Comparison of ENCODE assay signal across 23 mouse cellular contexts in the genomic region with DNA sequence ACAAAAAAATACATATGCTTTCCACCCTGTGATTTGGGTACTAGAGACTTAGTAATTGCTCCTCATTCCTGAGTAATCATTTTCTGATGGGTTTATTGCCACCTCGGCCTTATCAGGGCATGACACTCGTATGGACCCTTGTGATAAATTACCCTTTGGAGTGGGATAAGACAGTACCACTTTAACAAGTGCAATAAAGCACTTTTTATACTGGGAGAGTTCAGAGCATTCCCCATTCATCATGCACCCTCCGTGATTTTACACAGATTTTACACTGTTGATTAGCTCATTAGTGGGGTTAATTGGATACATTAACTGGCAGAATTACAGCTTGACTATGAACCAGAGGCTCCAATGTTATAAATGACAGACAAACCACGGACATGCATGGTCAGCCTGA.
DNase-seq lines count a peak whose midpoint lies in the region; ATAC-seq and TF ChIP-seq lines count a peak whose summit lies in the region.
"Had no signal": no experiment of that assay in that cellular context is flagged by ENCODE, and none has a peak within 500 bp of the region (broad histone marks: within the 10 kb centered on the region; RNA-seq: fewer than 3 reads in every experiment).

No protein-coding gene starts in this region.

- no peak overlapping the region for H3K4me2 ChIP-seq in forebrain, embryonic 11.5 days (ENCODE audit: low read depth, low read length, severe bottlenecking)
- no peak overlapping the region for H3K4me2 ChIP-seq in forebrain, postnatal 0 days (ENCODE audit: low read depth)
- H3K4me2 ChIP-seq in neural tube, embryonic 14.5 days (ENCODE audit: low read depth, low read length) = no peak overlapping the region
- H3K4me2 ChIP-seq: embryonic facial prominence, embryonic 13.5 days; heart, embryonic 11.5 days; heart, embryonic 15.5 days; intestine, embryonic 15.5 days had no signal

- H3K36me3 ChIP-seq in forebrain, embryonic 11.5 days (ENCODE audit: control insufficient read depth, insufficient read depth, low read length) = no peaks in the 10 kb centered on the region
- no peaks in the 10 kb centered on the region for H3K36me3 ChIP-seq in forebrain, postnatal 0 days (ENCODE audit: insufficient read depth)
- H3K36me3 ChIP-seq in neural tube, embryonic 14.5 days (ENCODE audit: control insufficient read depth, insufficient read depth, low read length) = no peaks in the 10 kb centered on the region
- H3K36me3 ChIP-seq: embryonic facial prominence, embryonic 13.5 days; G1E; heart, embryonic 15.5 days; hindbrain, embryonic 10.5 days; intestine, embryonic 15.5 days had no signal

- intact Hi-C loops in heart, postnatal 36 days (cut with DNase I) = no loop called here

- H3K9me3 ChIP-seq in forebrain, embryonic 11.5 days (ENCODE audit: control insufficient read depth, low read length) = no peaks in the 10 kb centered on the region
- no peaks in the 10 kb centered on the region for H3K9me3 ChIP-seq in forebrain, postnatal 0 days (ENCODE audit: low read length)
- no peaks in the 10 kb centered on the region for H3K9me3 ChIP-seq in neural tube, embryonic 14.5 days (ENCODE audit: control insufficient read depth, low read length)
- H3K9me3 ChIP-seq: embryonic facial prominence, embryonic 13.5 days; G1E; heart, embryonic 15.5 days; hindbrain, embryonic 10.5 days; intestine, embryonic 15.5 days had no signal

- WGBS in forebrain, embryonic 11.5 days = 50% methylated on average over 4 of the region's 4 CpGs
- WGBS in forebrain, postnatal 0 days = 26% methylated on average over 4 of the region's 4 CpGs
- WGBS in neural tube, embryonic 14.5 days = 35% methylated on average over 4 of the region's 4 CpGs

- H3K4me3 ChIP-seq in forebrain, embryonic 11.5 days (ENCODE audit: low read depth, low read length) = no peak overlapping the region
- no peak overlapping the region for H3K4me3 ChIP-seq in forebrain, postnatal 0 days (ENCODE audit: low read depth, low read length)
- no peak overlapping the region for H3K4me3 ChIP-seq in neural tube, embryonic 14.5 days (ENCODE audit: low read depth, low read length)
- H3K4me3 ChIP-seq: embryonic facial prominence, embryonic 13.5 days; heart, adult 2 months; heart, embryonic 15.5 days; hindbrain, embryonic 10.5 days; intestine, embryonic 15.5 days had no signal

- no peak overlapping the region for H3K27ac ChIP-seq in forebrain, embryonic 11.5 days (ENCODE audit: low read depth, low read length)
- no peak overlapping the region for H3K27ac ChIP-seq in forebrain, postnatal 0 days (ENCODE audit: low read depth, low read length)
- no peak overlapping the region for H3K27ac ChIP-seq in neural tube, embryonic 14.5 days (ENCODE audit: low read depth, low read length)
- H3K27ac ChIP-seq: embryonic facial prominence, embryonic 13.5 days; heart, adult 2 months; heart, embryonic 15.5 days; hindbrain, embryonic 10.5 days; intestine, embryonic 15.5 days had no signal

- H3K27me3 ChIP-seq in forebrain, embryonic 11.5 days (ENCODE audit: control insufficient read depth, insufficient read depth, low read length) = no peaks in the 10 kb centered on the region
- H3K27me3 ChIP-seq in forebrain, postnatal 0 days (ENCODE audit: insufficient read depth, low read length) = no peaks in the 10 kb centered on the region
- H3K27me3 ChIP-seq in neural tube, embryonic 14.5 days (ENCODE audit: control insufficient read depth, insufficient read depth, low read length) = no peaks in the 10 kb centered on the region
- H3K27me3 ChIP-seq: embryonic facial prominence, embryonic 13.5 days; heart, embryonic 15.5 days; intestine, embryonic 15.5 days had no signal

- TF ChIP-seq CTCF in forebrain, postnatal 0 days (IDR thresholded peaks at IDR 0.05; ENCODE audit: low read depth) = no peak

- H3K4me1 ChIP-seq in forebrain, embryonic 11.5 days (replicated peaks; ENCODE audit: control insufficient read depth, insufficient read depth, low read length) = no peaks in the 10 kb centered on the region
- no peaks in the 10 kb centered on the region for H3K4me1 ChIP-seq in forebrain, postnatal 0 days (ENCODE audit: insufficient read depth)
- no peaks in the 10 kb centered on the region for H3K4me1 ChIP-seq in neural tube, embryonic 14.5 days (ENCODE audit: control insufficient read depth, insufficient read depth, low read length)
- H3K4me1 ChIP-seq: embryonic facial prominence, embryonic 13.5 days; heart, embryonic 15.5 days; hindbrain, embryonic 10.5 days; intestine, embryonic 15.5 days had no signal

- H3K9ac ChIP-seq in forebrain, embryonic 11.5 days (ENCODE audit: low read length) = no peak overlapping the region
- H3K9ac ChIP-seq in forebrain, postnatal 0 days = no peak overlapping the region
- no peak overlapping the region for H3K9ac ChIP-seq in neural tube, embryonic 14.5 days (replicated peaks; ENCODE audit: low read depth, low read length)
- H3K9ac ChIP-seq: embryonic facial prominence, embryonic 13.5 days; heart, embryonic 15.5 days; intestine, embryonic 15.5 days had no signal

- DNase-seq in forebrain, embryonic 11.5 days (ENCODE audit: low spot score) = no peak
- DNase-seq in forebrain, postnatal 0 days = no peak
- DNase-seq in heart, adult 11 months = peak; percentile 30
- DNase-seq in heart, postnatal 36 days = no peak
- no peak for DNase-seq in neural tube, embryonic 10.5 days (ENCODE audit: extremely low spot score, low spot score)
- DNase-seq in spleen, postnatal 14 days (ENCODE audit: low spot score in 2 of 2) = no peak
- DNase-seq: adrenal gland, postnatal 10 days; B cell, adult 2 months; cerebellum, adult 11-12 months; cerebellum, adult 9-10 months; cerebellum, postnatal 25 days; gastrocnemius, postnatal 10 days; heart, adult 2 months; heart, postnatal 14 days; kidney, adult 18-20 months had no signal

- peak; percentile 46; the same call in 1 of the 2 replicates for ATAC-seq in forebrain, embryonic 11.5 days (replicated peaks; ENCODE audit: low FRiP score)
- ATAC-seq in forebrain, postnatal 0 days = no peak
- peak; percentile 41; the same call in 1 of the 2 replicates for ATAC-seq in neural tube, embryonic 14.5 days (ENCODE audit: low read depth)
- ATAC-seq: CD4-positive, CD25-positive, alpha-beta regulatory T cell, adult 4 months; intestine, embryonic 15.5 days had no signal
